Mouse (Mus musculus): ENCODE measurements around the gene Pycard. TPM values are rescaled to one million over a fixed set of nuclear protein-coding genes. Genes with fewer than 3 reads are reported as not detected.
"Not testable (repeated sequence)": the region's sequence is repeated elsewhere in the genome, so short reads cannot be mapped to it uniquely, and the experiment has no call there.

Gene Pycard
- polyA plus RNA-seq, 1 experiment from 2014 or later, result 78.6 TPM

- DNase-seq (ENCODE audit: low spot score) (peak; percentile 96), ATAC-seq (ENCODE audit: low read depth) (peak; percentile 95)
- H3K9me3 ChIP-seq (ENCODE audit: control insufficient read depth, low read length), result no peaks in the 10 kb centered on the region
- peaks cover 10% of the 10 kb centered on the region; the same call in 1 of the 2 replicates for H3K4me1 ChIP-seq (ENCODE audit: control insufficient read depth, insufficient read depth, low read length)
- peaks cover 34% of the 10 kb centered on the region for H3K36me3 ChIP-seq (ENCODE audit: control insufficient read depth, insufficient read depth, low read length)
- no peaks in the 10 kb centered on the region for H3K27me3 ChIP-seq (replicated peaks; ENCODE audit: control insufficient read depth, insufficient read depth, low read length)
- peak within 1 kb of the TSS; percentile 95 for H3K9ac ChIP-seq (ENCODE audit: low read depth, low read length)
- peak within 1 kb of the TSS; percentile 96 for H3K27ac ChIP-seq (replicated peaks; ENCODE audit: low read depth, low read length)
- H3K4me2 ChIP-seq (ENCODE audit: low read depth, low read length), result peak within 1 kb of the TSS; percentile 69
- WGBS, result under 1% methylated on average over 28 of the region's 92 CpGs
- peak within 1 kb of the TSS; percentile 86 for H3K4me3 ChIP-seq (ENCODE audit: low read depth, low read length)
These were observed 26.4 kb downstream of the Pycard start, which contains the start of gene Fus for GRCm38 (mm10) chr7:127967004-127967921. Fus (plus strand) TSS chr7:127967457.

DNA sequence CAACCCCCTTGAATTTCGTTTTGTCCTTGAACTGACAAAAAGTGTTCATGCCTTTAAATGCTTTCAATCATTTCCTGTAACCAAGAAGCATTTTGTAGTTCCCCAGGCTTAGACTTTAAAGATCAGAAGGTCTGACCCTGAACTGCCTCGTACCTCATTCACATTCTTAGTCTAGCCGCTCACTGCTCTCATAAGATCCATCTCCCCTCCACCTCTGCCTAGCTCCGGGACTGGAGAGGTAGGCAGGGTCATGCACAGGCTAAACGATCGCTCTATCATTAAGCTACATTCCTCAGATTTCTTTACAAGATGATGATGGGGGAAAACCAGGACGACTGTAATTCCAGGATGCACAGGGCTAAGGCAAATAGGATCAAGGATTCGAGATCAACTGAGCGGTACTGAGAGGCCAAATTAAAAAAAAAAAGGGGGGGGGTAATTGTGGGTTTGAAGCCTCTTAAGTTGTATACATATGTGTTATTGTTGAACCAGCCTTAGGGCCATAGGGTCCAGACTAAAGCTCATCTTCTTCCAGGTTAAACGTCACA, 27.2 kb downstream of the Pycard start:
- ATAC-seq (ENCODE audit: low read depth) (no peak), DNase-seq (ENCODE audit: low spot score) (no peak)
- peak overlapping the region; percentile 95 for H3K9ac ChIP-seq (ENCODE audit: low read depth, low read length)
- peaks cover 10% of the 10 kb centered on the region; the same call in 1 of the 2 replicates for H3K4me1 ChIP-seq (ENCODE audit: control insufficient read depth, insufficient read depth, low read length)
- H3K4me3 ChIP-seq (ENCODE audit: low read depth, low read length), result peak overlapping the region; percentile 86
- no peaks in the 10 kb centered on the region for H3K9me3 ChIP-seq (ENCODE audit: control insufficient read depth, low read length)
- peak overlapping the region; percentile 96 for H3K27ac ChIP-seq (replicated peaks; ENCODE audit: low read depth, low read length)
- peak overlapping the region; percentile 67 for H3K4me2 ChIP-seq (ENCODE audit: low read depth, low read length)
- 7% methylated on average over 10 of the region's 10 CpGs for WGBS
- peaks cover 26% of the 10 kb centered on the region for H3K36me3 ChIP-seq (ENCODE audit: control insufficient read depth, insufficient read depth, low read length)
- H3K27me3 ChIP-seq (replicated peaks; ENCODE audit: control insufficient read depth, insufficient read depth, low read length), result no peaks in the 10 kb centered on the region

DNA sequence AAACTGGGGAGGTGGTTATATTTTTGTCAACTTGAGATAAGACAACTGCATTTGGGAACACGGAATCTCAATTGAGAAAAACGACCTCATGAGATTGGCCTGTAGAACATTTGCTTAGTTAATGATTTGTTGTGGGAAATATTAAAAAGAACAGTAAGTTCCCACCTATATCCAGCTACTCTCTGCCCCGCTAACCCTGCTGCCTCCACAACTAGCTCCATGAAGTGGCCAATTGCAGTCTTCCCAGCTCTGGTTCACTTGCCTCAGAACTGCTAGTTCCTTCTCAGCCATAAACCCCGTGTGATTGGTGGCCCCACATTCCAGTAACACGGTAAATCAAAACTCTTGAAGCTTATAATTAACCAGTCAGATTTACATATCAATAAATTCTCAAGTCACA, 34.3 kb downstream of the Pycard start:
- Histone ChIP-seq H3K4me3 (ENCODE audit: low read depth, low read length) (no peak overlapping the region), H3K4me1 (ENCODE audit: control insufficient read depth, insufficient read depth, low read length) (no peaks in the 10 kb centered on the region), H3K9ac (ENCODE audit: low read depth, low read length) (no peak overlapping the region), H3K27me3 (replicated peaks; ENCODE audit: control insufficient read depth, insufficient read depth, low read length) (no peaks in the 10 kb centered on the region), H3K36me3 (ENCODE audit: control insufficient read depth, insufficient read depth, low read length) (no peaks in the 10 kb centered on the region), H3K4me2 (ENCODE audit: low read depth, low read length) (no peak overlapping the region), H3K9me3 (ENCODE audit: control insufficient read depth, low read length) (no peaks in the 10 kb centered on the region), H3K27ac (replicated peaks; ENCODE audit: low read depth, low read length) (no peak overlapping the region)
- ATAC-seq (ENCODE audit: low read depth) (no peak), DNase-seq (ENCODE audit: low spot score) (no peak)
- WGBS, result 60% methylated on average over 5 of the region's 5 CpGs

DNA sequence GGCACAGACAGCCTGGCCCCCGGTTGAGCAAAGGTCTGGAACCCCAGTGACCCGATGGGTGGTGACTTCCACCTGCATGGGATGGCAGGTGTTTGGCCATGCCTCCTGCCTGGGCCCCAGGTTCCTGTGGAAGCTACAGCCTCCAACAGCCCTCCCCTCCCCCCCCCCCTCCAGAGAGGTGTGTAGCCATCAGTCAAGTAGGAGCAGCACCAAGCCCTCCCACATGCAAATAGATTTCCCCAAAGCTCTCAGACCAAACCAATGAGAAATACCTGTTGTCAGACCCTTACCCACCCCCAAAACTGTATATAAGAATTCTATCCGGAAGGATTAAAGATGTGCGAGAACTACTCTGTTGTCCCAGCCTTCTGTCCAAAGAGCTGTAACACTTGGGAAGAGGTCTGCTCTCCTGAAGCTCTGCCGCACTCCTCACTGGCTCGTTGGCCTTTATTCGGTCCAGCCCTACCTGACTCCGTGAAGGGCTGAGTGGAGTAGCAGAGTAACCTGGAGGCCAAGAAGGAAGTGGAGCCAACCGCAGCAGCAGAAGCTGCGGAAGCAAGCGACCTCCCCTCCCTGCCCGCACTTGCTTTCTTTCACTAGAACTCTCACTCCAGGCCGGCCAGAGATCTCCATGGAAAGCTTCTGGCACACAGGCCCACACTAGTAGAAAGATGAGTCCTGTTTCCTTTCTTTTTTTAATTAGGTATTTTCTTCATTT, 40.6 kb downstream of the Pycard start:
- DNase-seq (ENCODE audit: low spot score), result no peak
- H3K9me3 ChIP-seq (ENCODE audit: control insufficient read depth, low read length), result no peaks in the 10 kb centered on the region
- ATAC-seq (ENCODE audit: low read depth), result no peak
- no peaks in the 10 kb centered on the region for H3K4me1 ChIP-seq (ENCODE audit: control insufficient read depth, insufficient read depth, low read length)
- H3K9ac ChIP-seq (ENCODE audit: low read depth, low read length), result no peak overlapping the region
- no peak overlapping the region for H3K27ac ChIP-seq (replicated peaks; ENCODE audit: low read depth, low read length)
- 40% methylated on average over 13 of the region's 13 CpGs for WGBS
- H3K4me3 ChIP-seq (ENCODE audit: low read depth, low read length), result no peak overlapping the region
- H3K36me3 ChIP-seq (ENCODE audit: control insufficient read depth, insufficient read depth, low read length), result no peaks in the 10 kb centered on the region
- H3K4me2 ChIP-seq (ENCODE audit: low read depth, low read length), result no peak overlapping the region
- no peaks in the 10 kb centered on the region for H3K27me3 ChIP-seq (replicated peaks; ENCODE audit: control insufficient read depth, insufficient read depth, low read length)

GRCm38 (mm10) chr7:127946470-127947023, 47.1 kb downstream of the Pycard start, which contains the start of gene Prss36:
Prss36 (minus strand) TSS chr7:127946725.
- WGBS, result 77% methylated on average over 5 of the region's 6 CpGs
- no peaks in the 10 kb centered on the region for H3K36me3 ChIP-seq (ENCODE audit: control insufficient read depth, insufficient read depth, low read length)
- ATAC-seq (ENCODE audit: low read depth) (no peak; the same call in 1 of the 2 replicates), DNase-seq (ENCODE audit: low spot score) (no peak)
- H3K27me3 ChIP-seq (replicated peaks; ENCODE audit: control insufficient read depth, insufficient read depth, low read length), result peaks cover 29% of the 10 kb centered on the region
- no peak within 1 kb of the TSS for H3K27ac ChIP-seq (replicated peaks; ENCODE audit: low read depth, low read length)
- H3K9me3 ChIP-seq (ENCODE audit: control insufficient read depth, low read length), result no peaks in the 10 kb centered on the region
- H3K9ac ChIP-seq (ENCODE audit: low read depth, low read length), result no peak within 1 kb of the TSS
- no peak within 1 kb of the TSS for H3K4me3 ChIP-seq (ENCODE audit: low read depth, low read length)
- no peaks in the 10 kb centered on the region for H3K4me1 ChIP-seq (ENCODE audit: control insufficient read depth, insufficient read depth, low read length)
- no peak within 1 kb of the TSS for H3K4me2 ChIP-seq (ENCODE audit: low read depth, low read length)

DNA sequence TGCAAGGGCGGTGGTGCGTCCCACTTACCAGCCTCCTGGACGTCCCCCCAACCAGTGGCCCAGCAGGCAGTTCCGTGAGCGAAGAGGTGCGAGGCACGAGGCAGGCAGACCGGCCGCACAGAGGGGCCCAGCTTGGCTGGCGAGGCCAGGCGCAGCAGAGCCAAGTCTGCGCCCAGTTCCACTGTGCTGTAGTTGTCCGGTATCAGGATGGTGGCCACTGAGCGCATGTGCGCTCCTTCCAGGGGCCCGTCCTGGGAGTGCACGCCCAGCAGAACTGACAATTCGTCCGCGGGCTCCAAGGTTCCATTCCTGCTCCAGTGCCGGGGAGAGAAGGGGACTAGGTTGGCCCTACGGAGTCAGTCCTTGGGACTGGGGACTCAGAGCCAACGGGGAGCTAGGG, 49.1 kb downstream of the Pycard start:
- DNase-seq (ENCODE audit: low spot score) (no peak), ATAC-seq (ENCODE audit: low read depth) (peak; percentile 62; the same call in 1 of the 2 replicates)
- Histone ChIP-seq H3K9me3 (ENCODE audit: control insufficient read depth, low read length) (no peaks in the 10 kb centered on the region), H3K4me1 (ENCODE audit: control insufficient read depth, insufficient read depth, low read length) (no peaks in the 10 kb centered on the region), H3K36me3 (ENCODE audit: control insufficient read depth, insufficient read depth, low read length) (no peaks in the 10 kb centered on the region), H3K27ac (replicated peaks; ENCODE audit: low read depth, low read length) (no peak overlapping the region), H3K27me3 (replicated peaks; ENCODE audit: control insufficient read depth, insufficient read depth, low read length) (peaks cover 29% of the 10 kb centered on the region), H3K4me3 (ENCODE audit: low read depth, low read length) (0 out of 2 replicates have a peak overlapping the region, but pooled peaks have one; percentile 10), H3K9ac (ENCODE audit: low read depth, low read length) (peak overlapping the region; percentile 31; the same call in 1 of the 2 replicates), H3K4me2 (ENCODE audit: low read depth, low read length) (peak overlapping the region; percentile 29)
- 14% methylated on average over 23 of the region's 23 CpGs for WGBS

DNA sequence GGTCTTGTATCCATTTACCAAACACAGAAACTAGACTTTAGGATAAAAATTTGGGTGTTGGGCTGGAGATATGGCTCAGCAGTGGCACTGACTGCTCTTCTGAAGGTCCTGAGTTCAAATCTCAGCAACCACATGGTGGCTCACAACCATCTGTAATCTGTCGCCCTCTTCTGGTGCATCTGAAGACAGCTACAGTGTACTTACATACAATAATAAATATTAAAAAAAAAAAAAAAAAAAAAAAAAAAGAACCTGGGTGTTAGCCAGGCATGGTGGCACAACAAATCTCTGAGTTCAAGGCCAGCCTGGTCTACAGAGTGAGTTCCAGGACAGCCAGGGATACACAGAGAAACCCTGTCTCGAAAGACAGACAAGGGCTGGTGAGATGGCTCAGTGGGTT, 51.6 kb downstream of the Pycard start:
- not testable (repeated sequence) for H3K9ac ChIP-seq (ENCODE audit: low read depth, low read length); H3K27ac ChIP-seq (replicated peaks; ENCODE audit: low read depth, low read length); ATAC-seq (ENCODE audit: low read depth); H3K36me3 ChIP-seq (ENCODE audit: control insufficient read depth, insufficient read depth, low read length); DNase-seq (ENCODE audit: low spot score); H3K9me3 ChIP-seq (ENCODE audit: control insufficient read depth, low read length); H3K4me3 ChIP-seq (ENCODE audit: low read depth, low read length); H3K4me2 ChIP-seq (ENCODE audit: low read depth, low read length); H3K4me1 ChIP-seq (ENCODE audit: control insufficient read depth, insufficient read depth, low read length)
- 53% methylated on average over 2 of the region's 2 CpGs for WGBS
- peaks cover 29% of the 10 kb centered on the region for H3K27me3 ChIP-seq (replicated peaks; ENCODE audit: control insufficient read depth, insufficient read depth, low read length)

Measured in embryonic facial prominence, embryonic 14.5 days (tissue).